Mouse (Mus musculus) brain, embryonic 18.5 days (tissue): ENCODE results near the gene Cbln1.

ENCODE experiments used
- DNase-seq: peaks from one replicate; pipeline ENCODE4 v3.0.0-alpha.2; 2012; ENCODE audit warnings: low read depth, low spot score

Cbln1 gene

DNA sequence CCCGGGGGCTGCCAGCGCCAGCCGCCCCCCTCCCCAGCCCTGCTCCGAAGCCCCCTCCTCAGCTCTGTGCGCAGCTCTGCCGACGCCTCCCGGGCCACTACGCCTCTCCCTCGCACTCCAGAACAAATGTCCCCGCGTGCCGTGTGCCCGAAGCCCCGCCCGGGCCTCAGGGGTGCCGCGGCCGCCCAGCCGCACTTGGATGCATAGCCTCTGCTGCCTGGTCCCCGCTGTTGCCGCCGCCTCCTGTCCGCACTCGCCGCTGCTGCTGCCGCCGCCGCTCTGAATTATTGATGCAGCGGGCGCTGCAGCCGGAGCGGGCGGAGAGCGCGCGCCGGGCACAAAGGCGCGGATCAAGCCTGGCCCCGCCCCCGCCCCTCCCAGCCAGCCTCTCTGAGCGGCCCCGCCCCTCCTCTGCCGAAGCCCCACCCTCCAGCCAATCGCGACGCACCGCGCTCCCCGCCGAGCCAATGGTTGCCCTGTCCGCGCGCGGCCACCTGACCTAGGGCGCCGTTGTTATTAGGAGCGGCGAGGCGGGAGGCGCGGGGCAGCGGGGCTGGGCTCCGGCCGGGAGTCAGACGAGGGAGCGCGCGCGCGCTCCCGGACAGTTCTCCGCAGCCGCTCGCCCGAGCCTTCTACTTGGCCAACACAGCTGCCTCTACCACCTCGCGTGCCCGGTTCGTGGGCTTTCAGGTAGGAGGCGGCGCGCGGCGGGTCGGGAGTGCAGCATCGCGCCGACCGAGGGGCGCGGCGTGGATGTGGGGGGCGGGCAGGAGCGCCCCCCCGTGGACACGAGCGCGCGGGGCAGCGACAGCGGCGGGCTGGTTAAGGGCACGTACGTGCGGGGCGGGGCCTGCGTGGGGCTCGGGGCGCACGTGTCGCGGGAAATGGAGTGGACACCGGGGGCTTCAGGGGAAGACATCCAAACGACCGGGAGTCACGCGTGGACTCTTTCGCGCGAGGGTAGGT lies at the start of gene Cbln1:
Gene Cbln1 (minus strand): TSS at position 339 of the 966 bp plus-strand sequence.
- DNase-seq: peak; percentile 78

DNA sequence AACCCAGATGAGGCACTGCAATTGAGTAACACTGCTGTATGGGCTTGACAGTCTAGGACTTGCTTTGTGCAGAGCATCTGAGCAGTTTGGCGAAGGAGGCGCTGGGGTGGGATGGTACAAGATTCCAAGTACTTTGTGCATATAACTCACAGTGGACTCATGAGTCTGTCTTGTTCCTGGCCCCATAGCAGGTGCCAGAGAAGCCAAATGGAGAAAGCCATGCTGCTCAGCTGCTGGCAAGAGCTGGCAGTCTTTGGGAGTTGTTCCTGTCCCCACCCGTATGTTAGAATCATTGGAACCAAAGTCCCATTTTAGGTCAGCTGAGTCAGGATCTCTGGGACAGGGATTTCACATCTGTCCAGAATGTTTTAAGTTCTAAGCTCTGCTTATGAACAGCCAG lies 44.7 kb upstream of the Cbln1 start:
- DNase-seq: no peak

DNA sequence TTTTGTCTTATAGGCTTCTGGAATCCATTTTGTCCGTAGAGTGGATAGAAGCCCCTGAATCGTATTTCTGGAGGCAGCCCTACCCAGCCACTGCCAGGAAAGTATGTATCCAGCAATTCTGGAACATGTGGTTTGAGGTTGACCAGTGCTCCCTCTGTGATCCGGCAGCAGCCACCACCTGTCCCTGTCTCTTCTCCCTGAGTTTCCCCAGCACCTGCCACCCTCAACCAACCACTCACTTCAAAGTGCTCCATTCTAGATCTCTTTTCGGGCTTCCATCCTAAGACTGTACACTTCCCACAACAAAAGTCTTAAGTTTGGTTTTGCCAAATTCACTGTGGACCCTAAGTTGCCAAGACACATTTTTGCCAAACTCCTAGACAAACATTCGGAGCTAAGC lies 41.4 kb upstream of the Cbln1 start:
- no peak for DNase-seq

DNA sequence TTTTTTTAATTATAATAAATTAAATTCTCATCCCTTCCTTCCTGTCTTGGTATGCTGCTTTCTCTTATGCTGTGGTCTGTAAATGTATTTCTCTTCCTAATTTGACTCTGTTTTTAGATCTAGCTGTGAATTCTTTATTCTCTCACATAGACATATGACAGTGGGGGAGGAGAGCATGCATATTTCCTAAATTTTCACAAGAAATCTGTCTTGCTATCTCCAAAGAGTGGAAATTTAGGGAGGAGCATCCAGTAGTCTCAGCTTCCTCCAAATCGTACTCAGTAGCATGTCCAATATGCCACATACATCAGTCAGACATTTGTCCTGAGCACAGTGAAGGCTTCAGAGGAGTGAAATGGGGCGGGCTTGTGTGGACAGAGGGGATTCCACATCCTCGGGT lies 40.9 kb upstream of the Cbln1 start:
- peak; percentile 14 for DNase-seq

DNA sequence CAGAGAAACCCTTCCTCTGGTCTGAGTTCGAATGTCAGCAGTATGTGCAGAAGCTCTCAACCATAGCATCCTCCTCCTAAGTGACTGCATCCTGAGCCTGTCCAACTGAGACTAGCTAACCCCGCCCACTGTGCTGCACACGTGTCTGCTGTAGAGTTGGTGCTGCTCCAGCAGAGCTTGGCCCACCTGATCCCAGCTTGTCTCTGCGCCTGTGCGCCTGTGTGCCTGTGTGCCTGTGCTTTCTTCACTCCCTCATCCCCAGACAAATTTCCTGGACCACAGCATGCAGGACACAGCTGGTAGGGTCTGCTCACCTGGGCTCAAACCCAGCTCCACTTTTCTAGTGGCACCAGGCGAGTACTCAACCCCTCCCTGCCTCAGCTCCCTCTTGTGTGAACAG lies 40.2 kb upstream of the Cbln1 start:
- no peak for DNase-seq

DNA sequence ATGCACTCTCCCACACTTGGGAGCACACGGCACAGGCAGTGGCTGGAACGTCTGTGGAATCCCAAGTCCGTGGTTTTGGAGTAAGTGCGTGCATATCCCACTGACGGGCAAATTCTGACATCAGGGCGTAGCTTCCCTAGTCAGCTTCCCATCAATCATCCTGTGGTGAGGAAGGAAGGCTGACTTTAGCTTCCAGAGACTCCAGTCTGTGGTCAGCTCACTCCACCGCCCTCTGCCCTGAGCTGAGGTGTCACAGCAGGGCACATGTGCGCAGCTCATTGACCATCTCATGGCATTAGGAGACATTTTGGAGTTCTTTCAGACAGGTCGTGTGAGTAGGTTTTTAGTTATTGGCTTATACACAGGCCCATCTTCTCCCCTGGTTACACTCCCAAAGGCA lies 34.6 kb upstream of the Cbln1 start:
- no peak for DNase-seq

DNA sequence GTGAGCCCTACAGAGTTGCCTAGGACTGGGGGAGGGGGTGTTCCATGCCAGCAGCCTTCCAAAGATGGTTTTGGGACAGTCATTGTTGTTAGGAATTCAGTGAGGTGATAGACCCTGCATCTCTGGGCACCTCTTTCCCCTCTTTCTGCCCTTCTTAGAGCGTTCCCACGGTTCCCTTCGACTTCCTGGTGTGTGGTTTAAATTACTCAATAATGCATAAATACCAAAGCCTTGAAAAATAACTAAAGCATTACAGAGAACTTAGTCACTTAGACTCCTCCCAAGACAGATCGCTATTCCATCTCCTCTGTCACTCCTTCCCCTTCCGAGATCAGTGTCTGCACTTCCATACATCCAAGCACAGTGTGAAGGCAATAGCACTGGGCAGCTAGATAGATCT lies 32.0 kb upstream of the Cbln1 start:
- DNase-seq: no peak

DNA sequence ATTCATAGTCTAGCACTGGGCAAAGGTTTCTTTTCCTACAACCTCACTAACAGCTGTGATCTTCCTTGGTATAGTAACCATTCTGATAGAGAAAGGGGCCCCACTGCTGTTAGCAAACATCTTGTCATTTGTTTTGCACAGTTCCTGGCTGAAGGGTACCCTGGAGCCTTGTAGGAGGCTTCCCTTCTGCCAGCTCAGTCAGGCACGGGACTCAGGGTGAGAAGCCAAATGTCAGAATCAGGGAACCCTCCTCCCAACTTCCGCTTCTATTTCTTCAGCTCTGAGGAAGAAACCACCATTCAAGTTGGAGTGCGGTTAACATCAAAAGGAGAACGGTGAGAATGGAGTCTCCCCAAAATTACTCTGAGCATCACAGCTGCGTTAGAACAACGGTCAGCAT lies 30.3 kb upstream of the Cbln1 start:
- DNase-seq: no peak

DNA sequence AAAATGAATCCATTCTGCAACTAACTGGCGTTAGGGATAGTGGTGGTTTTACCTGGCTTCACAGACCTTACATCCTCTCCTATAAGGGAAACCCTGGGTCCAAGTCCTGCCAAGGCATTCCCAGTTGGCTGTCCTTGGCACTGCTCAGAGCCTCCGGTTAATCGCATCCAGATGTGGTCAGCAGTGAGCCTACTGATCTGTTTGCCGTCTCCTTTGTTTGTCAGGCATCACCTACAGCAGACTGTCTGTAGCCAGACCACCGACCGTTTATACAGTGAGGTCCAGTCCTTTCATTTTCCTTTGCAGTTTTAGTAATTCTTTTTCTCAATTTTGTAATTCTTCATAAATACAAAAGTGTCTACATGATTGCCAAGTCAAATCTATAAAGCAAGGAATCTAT lies 25.2 kb upstream of the Cbln1 start:
- no peak for DNase-seq

DNA sequence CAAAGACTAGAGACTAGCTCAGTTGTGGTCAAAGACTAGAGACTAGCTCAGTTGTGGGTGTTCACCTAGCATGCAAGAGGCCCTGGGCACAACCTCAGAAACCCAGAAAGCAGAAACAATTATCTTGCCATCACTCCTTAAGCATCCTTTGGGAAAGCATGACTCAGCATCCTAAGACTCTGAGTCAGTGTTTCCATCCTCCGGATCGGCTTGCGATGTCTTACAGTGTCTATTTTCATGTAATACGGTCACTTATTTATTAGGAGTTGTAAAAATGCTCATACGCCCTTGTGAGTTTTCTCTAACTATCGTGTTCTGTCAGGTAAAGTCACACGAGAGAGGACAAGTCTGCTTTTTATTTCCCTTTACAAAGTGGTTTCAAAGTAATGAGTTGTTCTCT lies 24.1 kb upstream of the Cbln1 start:
- DNase-seq: no peak

DNA sequence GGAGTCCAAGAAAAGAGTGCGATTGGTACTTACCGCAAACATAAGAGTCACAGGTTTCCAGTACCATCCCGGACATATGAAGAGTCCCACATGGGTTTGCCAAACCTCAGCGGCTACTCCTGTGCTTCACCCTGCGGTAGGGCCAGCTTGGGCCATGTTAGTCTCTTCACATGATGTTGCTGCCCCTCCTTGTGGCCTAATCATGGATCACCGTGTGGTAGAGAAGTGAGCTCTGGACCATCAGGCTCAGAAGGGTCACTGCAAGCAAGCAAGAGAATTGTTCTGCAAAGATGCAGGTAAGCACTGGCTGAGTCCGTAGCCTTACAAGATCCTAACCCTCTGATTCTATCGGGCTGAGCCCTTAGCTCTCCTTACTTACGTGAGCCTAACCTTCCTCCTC lies 22.5 kb upstream of the Cbln1 start:
- DNase-seq: no peak

DNA sequence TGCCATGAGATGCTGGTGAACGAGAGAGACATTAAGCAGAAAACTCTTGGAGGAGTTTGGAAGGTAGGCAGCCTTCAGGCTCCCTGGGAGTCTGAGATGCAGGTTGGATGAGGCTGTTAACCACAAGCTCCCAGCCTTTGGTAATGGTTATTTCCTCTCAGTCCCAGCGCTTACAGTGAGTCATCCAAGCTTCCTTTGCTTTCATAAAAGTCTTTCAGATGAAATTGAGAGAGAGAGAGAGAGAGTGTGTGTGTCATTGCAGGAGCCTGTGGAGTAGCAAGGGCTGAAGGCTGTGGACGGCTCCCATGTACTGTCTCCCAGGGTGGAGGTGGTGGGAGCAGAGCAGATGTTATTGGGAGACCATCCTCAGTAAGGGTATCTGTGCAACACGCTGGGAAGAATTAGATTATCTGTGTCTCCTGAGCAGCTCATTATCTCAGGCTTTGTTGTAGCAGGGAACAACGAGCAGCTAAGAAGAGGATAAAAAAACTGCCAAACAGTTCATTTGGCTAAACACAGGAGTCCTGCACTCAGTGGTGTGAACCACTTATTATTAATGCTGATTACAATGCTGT lies 17.5 kb upstream of the Cbln1 start:
- DNase-seq: no peak

DNA sequence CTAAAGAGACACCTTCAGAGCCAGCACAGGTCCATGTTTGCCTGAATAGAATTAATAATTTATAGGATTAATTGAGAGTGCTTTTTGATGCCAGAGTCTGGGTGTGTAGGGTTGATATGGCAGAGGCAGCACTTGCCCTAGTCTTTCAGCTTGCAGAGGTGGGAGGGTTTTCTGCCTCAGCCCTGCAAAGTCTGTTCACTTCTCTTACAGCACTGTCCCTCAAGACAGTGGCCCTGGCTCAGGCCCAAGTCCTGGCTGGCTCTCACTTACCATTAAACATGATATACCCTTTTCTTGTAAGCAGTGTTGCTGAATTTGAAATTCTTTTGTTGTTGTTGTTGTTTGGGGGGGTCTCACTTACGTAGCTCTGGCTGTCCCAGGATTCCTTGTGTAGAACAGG lies 9.0 kb upstream of the Cbln1 start:
- DNase-seq: no peak

DNA sequence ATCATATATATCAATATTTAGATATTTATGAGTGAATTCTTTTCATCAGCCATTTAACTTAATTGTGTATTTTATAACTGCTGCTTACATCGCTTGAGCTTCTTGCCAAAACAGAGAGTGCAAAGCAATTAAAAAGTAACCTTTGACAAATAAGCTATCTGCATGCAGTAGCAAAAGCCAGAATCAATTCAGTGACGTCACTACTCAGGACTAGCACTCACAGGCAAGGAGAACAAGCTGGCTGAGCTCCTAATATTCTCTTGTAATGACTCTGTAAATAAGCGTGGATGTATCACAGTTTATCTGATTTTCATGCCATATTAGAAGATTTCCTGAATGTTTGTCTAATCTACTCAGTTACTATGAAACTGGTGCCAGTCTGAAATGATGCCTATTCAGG lies 5.8 kb upstream of the Cbln1 start:
- no peak for DNase-seq

DNA sequence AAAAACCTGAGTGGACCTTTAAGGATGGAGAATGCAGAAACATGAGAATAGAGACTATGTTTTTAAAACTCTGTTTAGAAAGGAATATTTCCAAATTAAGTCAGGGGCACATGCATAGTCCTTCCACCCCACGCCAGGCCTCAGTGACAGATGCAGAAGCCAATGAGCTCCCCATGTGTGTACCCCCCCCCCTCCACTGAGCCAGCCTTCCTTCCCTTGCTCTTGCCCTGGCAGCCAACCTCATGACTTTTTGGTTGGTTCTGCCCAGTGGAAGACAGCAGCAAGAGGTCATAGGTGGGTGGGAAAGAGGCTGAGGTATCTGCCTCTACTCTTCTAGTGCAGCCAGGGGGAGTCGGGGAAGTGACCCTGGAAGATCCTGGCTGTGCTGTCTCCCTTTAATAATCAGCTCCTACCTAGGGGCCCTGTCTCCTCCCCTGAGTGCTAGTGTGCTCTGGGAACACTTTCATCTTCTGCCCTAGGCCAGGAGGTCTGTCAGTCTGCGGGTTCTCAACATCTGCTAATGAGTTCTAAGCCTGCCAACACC lies 4.8 kb upstream of the Cbln1 start:
- DNase-seq: no peak

DNA sequence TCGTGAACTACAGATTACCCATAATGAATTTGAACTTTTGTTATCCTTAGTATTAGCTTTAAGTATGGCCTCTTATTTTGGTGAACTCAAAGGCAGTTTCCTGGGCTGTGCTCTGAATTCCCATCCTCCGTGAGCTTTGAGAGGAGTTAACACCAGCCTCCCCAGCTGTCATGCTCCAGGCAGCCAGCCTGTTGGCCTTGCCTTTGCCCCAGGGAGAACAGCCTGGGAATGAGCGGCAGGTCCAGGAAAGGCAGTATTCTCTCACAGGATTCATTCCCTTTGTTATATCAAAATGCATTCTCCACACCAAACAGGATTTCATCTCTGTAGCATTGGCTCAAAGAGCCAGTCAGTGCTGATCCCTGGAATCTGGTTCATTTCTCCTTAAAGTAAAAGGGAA lies 3.1 kb upstream of the Cbln1 start:
- DNase-seq: no peak

DNA sequence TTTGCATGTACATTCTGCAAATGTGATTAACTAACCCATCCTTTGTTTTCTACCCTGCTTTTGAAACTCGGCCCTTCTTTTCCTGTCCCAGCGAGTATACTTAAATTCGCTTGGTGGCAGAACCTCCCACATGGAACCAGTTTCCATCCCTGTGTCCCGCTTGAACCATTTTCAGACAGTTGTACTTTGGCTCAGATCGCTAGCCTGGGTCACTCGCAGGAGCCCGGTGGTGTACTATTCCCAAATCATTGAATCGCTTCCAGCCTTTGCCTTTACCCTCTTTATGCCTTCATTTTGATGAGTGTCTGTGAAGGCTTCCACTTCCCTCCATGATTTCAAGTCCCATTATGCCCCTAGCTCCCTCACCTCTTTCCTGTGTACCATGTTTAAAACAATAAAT lies 2.0 kb upstream of the Cbln1 start:
- DNase-seq: no peak

DNA sequence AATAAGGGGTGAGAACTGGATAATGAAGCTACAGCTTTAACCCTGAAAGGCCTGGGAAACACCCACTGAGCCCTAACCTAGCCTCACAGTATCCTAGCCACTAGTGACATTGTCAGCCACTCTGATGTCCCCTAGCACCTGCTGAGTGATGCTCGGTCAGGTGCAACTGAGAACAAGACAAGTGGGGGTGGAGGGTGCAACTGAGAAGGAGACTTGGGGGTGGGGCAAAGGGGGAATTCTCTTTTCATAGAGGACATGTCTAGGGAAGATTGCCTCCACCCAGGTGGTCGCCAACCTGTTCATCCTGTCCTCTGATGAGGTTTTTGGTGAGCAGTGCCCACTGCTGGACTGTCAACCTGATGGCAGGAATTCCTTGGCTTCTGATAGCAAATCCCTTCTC lies 1.5 kb upstream of the Cbln1 start:
- DNase-seq: no peak

DNA sequence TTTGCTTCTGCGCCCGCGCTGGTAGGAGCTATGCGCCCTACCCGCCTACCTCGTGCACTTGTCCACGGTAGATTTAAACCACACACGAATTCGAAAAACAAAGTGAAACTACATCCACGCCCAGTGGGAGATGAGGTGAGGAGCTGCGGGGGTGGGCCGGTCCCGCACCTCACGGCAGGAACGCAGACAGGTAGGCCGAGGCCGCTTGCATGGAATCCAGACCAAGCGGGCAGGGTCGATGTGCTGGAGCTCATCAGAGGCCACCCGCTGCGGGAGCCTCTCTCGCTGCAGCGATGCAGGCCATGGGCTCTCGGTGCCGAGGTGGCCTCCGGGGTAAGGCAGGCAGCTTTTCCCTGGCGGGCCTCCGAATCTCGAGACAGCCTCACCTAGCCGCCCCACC lies 905 bp upstream of the Cbln1 start:
- DNase-seq: no peak

DNA sequence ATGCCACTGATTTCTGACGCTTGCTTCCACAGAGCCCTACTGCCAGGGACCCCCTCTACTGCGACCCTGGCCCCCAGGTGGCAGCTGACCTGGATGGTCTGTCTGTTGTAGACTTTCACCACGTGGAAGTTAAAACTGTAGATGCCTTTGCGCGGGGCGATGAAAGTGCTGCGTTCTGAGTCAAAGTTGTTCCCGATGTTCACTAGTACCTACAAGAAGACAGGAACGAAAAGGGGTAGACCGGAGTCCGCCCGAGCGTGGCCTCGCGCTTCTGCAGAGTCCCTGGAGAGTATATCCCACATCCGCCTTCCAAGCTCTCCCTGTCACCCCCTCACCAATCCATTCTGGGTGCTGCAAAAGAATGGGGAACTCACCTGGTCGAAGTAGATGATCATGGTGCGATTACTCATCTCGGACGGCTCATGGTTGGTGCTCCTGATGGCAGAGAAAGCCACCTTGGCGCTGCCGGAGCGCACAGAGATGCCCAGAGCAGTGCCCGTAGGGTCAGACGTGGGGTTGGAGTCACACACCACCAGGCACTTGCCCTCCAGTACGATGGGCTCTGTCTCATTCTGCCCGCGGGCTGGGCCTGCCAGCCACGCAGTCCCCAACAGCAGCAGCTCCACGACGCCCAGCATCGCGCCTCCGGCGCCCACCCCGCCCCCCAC lies 672 bp downstream of the Cbln1 start:
- no peak for DNase-seq

DNA sequence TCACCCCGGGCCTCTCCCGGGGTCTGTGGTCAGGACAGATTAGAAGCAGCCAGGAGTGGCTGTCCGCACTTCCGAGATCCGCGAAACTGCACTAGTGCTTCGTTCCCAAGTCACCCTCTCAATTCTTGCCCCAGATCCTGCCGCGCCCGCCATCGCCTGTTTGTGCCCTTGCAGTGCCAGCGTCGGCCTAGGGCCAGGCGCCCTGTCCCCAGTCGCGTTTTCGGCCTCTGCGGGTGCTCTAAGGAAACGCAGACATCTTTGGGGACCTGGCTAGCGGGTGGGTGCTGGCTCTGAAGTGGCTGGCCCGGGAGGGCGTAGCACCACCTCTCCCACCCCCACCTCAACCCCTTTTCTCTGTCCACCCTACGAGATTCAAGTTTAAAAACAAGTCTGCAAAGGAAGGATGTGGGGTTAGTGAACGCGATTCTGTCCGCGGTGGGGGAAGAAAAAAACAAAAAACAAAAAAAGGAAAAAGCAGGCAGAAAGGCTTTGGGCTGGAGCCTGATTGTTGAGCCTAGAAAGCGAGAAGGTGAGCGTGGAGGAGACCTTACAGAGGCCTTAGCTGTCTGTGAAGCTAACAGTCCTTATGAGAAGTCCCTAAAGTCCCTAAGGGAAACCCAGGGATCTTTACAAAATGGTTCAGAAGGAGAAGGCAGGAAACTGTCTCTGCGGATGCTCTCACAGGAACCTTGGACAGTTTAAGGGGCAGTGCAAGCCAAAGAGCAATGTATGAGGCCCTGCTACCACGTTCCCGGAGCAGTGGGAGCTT lies 1.4 kb downstream of the Cbln1 start:
- DNase-seq: no peak
